Mouse (Mus musculus) cerebellum, adult 11 months (tissue): ENCODE results near the gene Nisch.

Experiments
- DNase-seq: peaks from one replicate; pipeline ENCODE4 v3.0.0; 2022

The Nisch gene

DNA sequence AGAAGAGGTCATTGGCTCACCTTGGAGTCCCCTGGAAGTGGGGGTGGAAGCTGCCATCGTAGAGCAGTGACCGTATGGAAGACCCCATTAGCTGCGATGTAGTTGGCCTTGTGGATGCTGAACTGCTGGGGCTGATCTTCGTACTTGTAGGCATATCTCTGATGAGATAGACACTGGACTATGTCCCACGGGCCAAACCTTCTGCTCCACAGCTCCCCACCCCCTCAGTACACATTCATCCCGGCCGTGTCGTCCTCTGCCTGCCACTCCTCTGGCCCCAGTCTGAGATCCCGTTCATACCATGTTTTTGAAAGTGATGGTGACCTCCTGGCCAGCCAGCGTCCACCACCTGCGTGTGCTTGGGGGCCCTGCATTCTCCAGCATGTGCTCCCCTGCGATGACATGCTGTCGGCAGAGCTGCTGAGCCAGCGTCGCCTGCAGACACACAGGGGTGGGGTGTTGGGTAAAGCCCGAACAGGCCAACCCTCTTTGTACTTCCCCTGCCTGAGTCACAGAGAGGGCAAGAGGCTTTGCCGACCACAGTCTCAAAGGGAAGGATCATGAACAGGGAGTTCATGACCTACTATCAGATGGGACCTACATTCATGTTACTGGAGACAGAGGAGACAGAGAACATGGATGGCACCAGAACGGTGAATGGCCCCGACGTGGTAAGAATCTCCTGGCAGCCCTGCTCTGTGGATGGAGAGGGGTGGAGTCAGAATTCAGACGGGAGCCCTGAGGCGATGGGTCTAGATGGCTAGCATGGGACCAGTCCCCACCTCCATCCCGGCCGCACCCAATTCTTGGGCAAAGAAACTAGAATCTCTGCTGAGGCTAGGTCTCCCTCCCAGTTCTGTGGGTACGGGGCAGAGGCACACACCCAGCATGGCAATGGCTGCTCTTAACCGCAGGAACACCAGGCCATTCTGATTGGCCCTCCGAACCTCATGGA is 56.3 kb downstream of the Nisch start:
- no peak for DNase-seq

DNA sequence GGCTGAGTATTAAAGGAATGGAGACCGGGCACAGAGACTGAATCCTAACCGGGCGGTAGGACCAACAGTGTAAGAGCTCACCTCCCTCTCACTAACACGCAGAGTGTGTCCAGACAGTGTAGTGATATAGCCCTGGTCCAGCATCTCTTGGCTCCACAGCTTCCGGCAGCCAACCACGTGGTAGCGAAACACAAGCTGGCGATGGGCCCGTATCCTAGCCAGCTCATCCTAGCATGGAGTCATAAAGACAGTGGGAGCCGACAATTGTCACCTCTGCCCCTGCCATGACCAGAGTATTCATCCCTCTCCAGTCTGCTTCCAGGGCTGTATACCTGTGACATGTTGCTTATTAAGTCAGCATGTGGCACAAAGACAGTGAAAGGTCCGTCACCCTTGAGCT is 71.1 kb downstream of the Nisch start:
- DNase-seq: no peak

DNA sequence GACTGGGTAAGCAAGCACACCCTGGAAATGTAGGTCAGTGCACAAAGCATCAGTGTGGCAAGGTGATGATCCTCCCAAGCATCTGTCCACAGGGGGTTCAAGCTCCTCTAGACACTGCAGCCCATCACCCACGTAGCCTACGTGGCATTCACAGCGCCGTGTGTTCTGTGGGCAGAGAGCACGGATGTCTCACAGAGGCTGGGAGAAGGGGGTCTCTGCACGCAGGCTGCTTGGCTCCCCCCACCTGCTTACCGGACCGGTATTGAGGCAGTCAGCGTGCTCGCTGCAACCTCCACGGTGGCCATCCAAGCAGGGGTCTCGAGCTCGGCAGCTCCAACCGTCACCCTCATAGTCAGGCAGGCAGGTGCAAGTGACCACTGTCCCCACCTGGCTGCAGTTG is 75.7 kb downstream of the Nisch start:
- no peak for DNase-seq

DNA sequence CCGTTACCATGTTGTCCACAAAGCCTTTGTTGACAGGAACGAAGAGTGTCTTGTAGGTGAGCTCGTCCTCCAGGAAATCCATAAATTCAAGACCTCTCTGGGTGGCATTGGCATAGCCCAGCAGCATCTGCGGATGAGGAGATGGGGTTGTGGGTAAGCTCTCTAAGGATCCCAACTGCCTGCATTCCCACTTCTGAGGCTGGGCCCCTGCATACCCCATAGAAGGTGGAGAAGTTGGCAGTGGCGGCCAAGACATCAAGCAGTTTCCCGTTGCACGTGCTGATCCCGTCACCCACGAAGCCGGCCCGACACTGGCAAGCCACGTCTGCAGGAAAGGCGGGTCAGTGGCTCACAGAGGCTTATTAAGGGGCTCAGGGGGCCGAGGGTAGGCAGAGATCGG is 76.6 kb downstream of the Nisch start:
- DNase-seq: no peak

DNA sequence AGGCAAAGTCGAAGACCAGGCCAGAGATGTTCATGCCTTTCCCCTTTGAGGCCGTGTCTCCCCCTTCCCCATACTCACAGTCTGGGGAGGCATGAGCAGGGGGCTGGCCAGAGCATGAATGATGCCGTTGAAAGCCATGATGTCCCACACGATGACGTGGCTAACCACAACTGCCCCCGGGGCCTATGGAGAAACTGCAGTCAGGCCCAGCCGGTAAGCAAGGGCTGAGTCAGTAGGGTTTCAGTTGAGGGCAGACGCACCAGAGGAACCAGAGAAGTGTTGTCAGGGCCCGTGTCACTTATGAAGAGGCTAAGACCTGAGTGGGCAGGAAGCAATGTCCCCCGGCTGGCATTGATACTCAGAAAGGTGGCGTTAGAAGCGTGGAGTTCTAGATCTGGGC is 77.1 kb downstream of the Nisch start:
- DNase-seq: no peak

DNA sequence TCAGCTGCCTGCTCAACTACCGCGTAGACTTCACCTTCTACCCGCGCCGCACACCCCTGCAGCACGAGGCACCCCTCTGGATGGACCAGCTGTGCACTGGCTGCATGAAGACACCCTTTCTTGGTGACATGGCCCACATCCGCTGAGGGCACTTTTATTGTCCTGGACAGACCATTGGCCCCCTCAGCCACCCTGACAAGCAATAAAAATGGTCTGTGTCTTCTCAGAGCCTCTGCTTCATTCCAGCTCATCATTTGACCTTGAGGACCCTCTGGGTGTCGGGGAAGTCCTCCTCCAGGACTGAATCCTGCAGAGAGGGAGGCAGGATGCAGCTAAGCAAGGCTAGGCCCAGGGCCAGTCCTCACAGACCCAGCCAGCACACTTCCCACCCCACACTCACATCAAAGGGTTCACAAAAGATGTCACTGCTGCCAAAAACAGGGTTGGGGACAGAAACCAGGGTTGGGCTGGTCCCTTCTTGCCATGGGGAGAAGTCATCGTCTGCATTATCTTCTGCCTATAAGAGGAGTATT is 77.8 kb downstream of the Nisch start:
- DNase-seq: no peak

DNA sequence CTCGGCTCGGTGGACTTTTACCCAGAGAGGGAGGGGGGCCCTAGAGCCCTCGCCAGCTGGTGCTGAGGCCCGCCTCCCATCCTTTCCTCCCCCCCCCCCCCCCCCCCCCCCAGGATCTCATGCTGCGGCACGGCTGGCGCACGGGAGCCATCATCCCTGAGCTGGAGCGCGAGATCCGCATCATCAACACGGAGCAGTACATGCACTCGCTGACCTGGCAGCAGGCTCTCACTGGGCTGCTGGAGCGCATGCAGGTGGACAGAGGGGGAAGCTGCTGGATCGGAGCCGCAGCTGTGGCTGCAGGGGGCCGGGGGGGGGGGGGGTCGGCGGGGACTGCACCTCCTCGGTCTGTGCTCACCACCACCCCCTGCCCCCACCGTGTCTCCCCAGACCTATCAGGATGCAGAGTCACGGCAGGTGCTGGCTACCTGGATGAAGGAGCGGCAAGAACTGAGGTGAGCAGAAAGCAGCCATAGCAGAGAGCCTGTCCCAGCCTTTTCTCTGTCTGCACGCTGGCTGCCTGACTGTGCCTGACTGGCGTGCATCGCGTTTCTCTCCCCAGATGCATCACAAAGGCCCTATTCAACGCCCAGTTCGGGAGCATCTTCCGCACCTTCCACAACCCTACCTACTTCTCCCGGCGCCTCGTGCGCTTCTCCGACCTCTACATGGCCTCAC is 78.4 kb downstream of the Nisch start:
- DNase-seq: peak; percentile 36

DNA sequence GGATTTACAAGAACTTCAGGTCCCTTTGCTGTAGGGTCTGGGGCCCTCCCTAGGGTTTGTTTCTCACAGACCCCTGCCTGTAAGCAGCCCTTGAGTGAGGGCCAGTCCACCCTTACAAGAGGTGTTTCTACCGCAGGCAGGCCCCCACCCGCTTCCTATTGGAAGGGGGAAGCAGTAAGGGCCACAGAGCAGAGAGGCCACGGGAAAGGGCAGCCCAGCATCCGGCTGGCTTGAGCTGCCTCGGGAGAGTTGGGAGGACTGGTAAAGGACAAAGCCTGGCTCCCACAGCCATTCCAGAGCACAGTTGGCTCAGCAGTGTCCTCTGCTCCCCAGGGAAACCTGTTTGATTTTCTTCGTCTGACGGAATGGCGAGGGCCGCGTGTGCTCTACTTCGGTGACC is 79.0 kb downstream of the Nisch start:
- DNase-seq: no peak

DNA sequence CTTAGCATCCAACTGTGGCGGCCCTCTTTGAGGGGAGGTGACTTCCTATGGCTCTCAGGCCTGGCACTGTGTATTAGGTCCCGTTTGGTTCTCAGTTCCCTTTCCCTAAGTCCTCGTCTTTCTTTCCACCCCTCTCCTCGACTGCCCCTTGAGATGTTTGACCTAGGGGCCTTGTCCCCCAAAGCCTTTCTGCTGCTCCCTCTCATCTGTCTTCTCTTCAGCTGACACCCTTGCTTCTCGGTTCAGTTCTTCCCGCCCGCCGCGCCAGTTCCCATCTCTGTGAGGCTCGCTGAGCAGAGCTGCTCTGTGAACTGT is 79.5 kb downstream of the Nisch start:
- no peak for DNase-seq

DNA sequence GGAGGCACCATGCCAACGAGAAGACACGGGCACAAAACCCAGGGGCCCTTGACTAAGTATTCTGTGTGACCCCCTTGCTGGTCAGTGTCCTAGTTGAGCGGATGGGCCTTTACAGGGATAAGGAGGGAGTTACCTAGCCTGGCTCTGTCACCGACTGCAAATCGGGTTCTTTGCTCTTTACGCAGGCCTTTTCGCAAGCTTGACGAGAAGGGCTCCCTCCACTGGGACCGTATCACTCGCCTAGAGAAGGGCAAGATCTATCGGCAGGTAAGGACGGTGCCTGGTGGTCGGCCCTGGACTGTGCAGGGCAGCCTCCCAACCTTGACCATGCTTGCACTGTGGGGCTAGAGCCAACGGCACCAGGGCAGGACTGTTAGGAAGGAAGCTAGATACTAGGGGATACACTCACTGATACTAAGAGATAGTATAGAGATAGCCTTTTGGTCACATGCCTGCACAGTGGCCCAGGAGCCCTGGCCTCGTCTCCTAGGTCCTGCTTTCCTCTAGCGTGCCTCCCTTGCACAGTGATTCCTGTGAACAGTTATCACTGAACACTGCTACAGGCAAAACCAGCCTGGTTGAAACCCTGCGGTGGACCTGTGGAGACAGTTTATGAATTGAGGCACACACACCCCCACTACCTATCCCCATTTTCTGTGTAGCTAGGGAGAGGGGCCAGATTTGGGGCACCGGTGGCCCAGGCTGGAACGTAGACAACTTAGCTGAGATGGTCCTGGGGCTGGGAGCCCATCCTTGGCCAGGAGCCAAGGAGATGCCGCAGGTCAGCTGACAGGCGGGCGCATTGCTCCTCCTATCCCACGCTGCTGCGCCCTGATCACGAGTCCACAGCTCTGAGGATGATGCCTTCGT is 80.1 kb downstream of the Nisch start:
- no peak for DNase-seq

DNA sequence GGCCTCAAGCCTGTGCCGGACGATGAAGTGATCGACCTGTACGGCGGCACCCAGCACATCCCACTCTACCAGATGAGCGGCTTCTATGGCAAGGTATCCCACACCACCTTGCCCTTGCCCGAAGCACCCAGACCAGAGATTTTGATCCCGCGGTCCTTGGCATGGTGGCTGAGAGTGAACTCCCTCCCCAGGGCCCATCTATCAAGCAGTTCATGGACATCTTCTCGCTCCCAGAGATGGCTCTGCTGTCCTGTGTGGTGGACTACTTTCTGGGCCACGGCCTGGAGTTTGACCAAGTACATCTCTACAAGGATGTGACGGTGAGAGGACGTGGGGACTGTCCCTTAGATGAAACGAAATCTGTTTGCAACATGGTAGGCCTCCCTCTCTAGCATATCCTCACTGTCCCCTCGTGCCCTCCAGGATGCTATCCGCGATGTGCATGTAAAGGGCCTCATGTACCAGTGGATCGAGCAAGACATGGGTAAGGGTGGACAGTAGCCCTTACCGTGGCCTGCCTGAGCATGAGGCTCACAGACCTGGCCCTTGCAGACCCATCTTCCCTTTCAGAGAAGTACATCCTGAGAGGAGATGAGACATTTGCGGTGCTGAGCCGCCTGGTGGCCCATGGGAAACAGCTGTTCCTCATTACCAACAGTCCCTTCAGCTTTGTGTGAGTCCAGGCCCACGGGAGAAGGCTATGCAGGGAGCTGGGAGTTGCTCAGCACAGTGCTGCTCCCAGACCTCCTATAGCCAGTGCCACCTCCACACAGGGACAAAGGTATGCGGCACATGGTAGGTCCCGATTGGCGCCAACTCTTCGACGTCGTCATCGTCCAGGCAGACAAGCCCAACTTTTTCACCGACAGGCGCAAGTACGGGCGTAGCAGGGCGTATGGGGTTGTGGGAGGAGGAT is 81.0 kb downstream of the Nisch start:
- no peak for DNase-seq

DNA sequence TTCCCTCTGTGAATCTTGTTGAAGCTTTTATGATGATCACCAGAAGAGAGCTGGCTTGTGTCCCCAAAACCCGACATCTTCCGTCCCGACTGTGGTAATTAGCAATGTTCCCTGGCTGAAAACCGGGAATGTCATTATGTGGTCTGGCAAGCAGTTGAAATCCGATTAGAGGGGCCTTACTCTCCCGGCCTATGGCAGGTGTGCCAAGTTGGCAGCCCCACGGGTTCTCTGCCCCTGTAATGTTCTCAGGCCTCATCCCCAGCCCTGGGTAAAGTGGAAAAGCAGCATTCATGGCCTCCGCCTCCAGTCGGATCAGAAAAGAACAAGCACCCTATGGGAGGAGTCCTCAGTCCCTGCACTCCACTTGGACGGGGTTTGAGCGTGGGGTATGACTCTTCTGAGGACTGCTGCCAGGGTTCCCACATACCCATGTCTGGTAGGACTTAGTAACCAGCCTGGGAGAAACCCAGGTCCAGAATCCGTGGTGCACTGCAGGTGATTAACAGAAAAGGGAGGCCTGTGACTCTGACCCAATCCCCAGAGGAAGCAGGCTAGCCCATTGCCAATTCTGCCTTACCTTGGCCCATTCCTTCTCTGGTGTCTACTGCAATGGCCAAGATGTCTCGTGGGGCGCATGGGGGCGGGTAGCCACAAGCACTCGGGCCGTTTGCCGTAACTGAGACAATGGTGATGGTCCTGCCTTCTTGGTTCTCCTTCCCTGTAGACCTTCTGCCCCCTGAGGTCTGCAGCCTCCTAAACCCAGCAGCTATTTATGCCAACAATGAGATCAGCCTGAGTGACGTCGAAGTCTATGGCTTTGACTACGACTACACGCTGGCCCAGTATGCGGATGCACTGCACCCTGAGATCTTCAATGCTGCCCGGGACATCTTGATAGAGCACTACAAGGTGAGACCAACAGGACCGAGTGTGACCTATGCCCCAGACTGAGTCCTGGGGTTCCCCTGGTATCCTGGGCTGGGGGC is 82.4 kb downstream of the Nisch start:
- no peak for DNase-seq

DNA sequence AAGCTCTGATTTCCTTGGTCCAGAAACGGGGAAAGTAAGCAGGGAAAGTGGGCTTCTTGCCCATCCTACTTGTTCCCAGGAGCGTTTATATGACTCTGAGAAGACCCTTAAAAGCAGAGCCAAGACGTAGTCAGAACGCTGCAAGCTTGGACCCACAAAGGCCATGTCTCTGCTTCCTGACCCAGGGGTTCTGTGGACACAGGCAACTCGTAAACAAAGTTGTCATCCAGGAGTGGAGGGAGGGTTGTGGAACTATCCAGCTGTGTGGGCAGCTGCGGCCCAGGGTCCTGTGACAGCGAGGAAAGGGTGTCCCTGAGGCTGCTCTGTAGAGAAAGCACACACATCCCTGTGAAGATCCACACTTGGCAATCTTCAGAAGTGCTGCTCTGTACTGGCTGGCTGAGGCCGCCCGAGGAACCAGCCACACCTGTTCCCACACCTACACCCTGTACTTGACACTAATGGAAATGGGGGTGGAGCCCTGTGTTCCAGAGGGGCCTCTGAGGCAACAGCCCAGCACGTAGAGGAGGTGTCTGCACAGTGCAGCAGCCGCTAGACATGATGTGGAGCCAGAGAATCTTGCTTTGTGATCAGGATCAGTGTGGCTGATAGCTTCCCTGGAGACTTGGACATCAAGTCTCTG is 83.6 kb downstream of the Nisch start:
- DNase-seq: no peak

DNA sequence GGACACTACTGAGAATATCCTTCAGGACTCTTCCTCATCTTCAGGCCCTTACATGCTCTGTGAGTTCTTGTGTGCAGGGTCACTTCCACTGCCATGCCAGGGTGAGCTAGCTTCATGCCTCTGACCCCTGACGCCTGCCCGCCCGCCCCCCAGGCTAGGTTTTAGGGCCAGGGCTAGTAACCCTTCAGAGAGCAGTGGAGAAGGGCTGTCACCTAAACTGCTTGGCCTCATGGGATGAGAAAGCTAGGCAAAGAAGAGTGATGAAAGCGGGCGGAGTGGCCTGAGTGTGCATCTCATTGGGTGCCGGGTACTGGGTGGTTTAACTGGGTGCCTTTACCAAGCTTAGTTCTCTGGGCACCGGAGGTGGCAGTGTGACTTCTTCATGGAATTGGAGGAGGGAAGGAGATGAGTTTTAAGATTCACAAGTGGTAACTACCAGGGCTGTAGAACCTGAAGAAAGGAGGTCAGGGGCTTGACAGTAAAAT is 84.2 kb downstream of the Nisch start:
- DNase-seq: no peak

DNA sequence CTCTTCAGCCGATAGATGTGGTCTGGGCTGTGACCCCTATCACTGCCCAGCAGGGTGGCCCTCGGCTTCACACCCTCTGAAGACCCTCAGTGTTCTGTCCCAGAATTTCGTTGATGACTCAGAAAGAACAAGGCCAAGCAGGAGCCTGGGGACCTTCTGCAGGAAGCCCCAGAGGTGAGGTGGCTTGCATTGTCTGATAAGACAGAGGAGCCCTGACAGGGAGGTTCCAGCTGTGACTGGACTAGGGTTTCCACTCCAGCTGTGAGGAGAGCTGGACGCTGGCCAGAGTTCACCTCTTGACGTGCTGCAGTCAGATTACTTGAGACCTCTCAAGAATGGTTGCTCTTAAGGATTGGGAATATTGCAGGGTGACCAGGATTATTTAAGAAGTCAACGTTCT is 84.7 kb downstream of the Nisch start:
- no peak for DNase-seq

DNA sequence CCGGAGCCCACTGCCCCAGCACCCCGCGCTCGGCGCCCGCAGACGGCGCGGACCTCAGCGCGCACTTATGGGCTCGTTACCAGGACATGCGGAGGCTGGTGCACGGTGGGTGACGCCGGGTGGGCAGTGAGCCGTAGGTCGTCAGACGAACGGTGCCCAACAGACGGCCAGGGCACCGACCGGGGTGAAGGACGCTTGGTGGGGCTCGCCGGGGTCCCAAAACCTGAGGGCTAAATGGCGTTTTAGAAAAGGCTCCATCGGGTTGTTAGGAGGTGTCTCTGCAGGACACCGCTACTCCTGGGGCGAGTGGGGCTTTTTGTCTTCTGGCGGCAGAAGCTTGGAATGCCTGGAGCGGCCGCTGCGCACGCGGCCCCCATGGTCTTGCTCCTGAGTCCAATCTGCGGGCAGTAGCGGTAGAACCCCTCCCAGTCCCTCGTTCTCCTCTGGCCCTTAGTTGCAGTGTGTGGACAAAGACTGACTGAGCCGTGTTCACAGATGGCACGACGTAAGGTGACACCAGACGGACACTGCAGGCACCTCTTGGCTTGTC is 85.4 kb downstream of the Nisch start:
- DNase-seq: no peak

DNA sequence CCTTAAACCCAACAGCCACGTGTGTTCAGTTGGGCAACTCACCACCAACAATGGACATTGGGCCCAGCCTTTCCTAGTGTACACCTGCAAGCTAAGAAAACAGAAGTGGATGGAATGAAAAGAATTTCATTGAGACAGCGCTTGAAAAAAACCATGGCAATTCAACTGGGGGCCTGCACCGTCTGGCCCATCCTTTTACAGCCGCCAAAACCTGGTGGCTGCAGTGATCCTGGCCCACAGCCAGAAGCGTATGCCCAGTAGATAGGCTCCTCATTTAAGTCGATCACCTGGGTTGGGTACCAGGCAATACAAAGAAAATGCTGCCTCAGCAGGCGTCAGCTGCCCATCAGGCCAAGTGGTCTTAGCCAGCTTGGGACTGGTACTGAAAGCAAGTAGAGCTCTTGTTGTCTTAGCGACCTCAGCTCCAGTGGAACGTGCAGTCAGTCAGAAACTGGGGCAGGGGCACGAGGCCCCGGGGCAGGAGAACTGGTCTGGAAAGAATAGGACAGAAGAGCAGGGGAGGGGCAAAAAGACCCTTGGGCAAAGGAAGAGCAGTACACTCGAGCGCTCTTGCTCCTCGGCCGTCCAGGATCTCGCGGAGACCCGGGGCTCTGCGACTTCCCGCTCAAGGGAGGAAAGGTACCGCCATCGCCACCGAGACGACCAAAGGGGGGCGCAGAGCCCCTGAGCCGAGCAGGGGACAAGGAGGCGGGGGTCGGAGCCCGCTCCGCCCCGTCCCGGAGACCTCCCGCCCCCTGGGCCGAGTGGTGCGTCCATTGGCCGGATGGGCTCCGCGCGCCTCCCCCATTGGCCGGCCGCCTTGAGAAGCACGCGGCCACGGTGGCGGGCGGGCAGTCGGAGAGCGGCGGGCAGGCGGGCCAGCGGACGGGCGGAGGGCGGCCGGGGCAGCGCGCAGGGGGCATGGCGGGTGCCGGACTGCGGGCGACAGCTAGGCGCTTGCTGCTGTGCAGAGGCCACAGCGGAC is 86.2 kb downstream of the Nisch start, which contains the start of gene Nt5dc2:
Nt5dc2 (plus strand) TSS at position 818 of the 985 bp plus-strand sequence.
- DNase-seq: peak; percentile 56
